ENCODE assay signal across 11 mouse cellular contexts in the genomic region with DNA sequence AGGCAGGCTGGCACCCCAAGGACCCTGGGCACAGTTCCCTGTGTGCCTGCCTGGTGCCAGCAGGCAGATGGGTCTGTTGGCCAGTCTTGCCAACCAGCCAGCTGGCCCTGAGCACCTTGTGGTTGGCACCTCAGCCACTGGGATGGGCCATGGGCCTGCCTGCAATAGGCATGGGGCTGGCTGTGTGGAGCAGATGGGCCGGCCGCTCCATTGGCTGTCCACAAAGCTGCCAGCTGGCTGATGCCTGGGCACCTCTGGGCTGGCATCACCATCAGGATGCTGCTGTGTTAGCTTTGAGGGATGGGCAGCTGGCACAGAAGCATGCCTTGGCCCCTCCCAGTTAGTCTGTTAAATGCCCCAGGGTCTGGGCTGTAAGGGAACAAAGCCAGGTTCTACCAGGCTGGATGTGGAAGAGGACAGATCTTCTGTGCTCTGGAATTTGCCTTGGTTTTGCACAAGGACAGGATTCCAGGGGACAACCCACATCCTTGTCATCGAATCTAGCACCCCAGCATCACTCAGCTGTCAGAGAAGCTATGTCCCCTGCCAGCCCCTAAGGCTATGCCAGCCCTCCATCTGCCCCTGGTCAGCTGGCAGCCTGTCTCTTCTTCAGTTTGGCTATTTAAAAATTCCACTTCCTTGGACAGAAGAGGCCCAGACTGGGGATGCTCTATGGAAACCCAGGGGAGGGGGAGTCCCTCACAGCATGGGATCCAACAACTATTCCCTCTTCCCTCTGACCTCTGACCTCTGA.
DNase-seq lines count a peak whose midpoint lies in the region; ATAC-seq lines count a peak whose summit lies in the region.
"Had no signal": no experiment of that assay in that cellular context is flagged by ENCODE, and none has a peak within 500 bp of the region (broad histone marks: within the 10 kb centered on the region; RNA-seq: fewer than 3 reads in every experiment).

No protein-coding gene starts in this region.

- 0 out of 2 replicates have a peak, but pooled peaks cover under 1% of the 10 kb centered on the region for H3K27me3 ChIP-seq in hindbrain, embryonic 15.5 days

- H3K36me3 ChIP-seq in hindbrain, embryonic 15.5 days: no peaks in the 10 kb centered on the region

- no peaks in the 10 kb centered on the region for H3K9me3 ChIP-seq in hindbrain, embryonic 15.5 days

- 0 out of 2 replicates have a peak, but pooled peaks cover 7% of the 10 kb centered on the region for H3K4me1 ChIP-seq in hindbrain, embryonic 15.5 days (replicated peaks)

- H3K4me2 ChIP-seq in hindbrain, embryonic 15.5 days: no peak overlapping the region

- no peak overlapping the region for H3K4me3 ChIP-seq in hindbrain, embryonic 15.5 days

- peak; percentile 91 for ATAC-seq in hindbrain, embryonic 15.5 days (ENCODE audit: low FRiP score, low read depth)

- 0 out of 2 replicates have a peak overlapping the region, but pooled peaks have one; percentile 39 for H3K27ac ChIP-seq in hindbrain, embryonic 15.5 days (replicated peaks)

- DNase-seq in heart, adult 11 months: peak; percentile 97
- no peak for DNase-seq in heart, postnatal 25 days (ENCODE audit: low spot score)
- DNase-seq in 3134 (ENCODE audit: extremely low read depth, insufficient read length, low spot score) (peak; percentile 90), liver (no peak)
- peak; percentile 82 for DNase-seq in cerebellum, adult 8-10 months
- no peak for DNase-seq in urinary bladder, adult 2 months (ENCODE audit: low spot score)
- no peak for DNase-seq in frontal cortex, postnatal 14 days (ENCODE audit: low spot score in 2 of 2)
- DNase-seq: kidney, adult 18-20 months; right cerebral cortex, adult 18-20 months; thymus, adult 2 months had no signal

- WGBS in hindbrain, embryonic 15.5 days: 81% methylated on average over 3 of the region's 3 CpGs

- no peak overlapping the region for H3K9ac ChIP-seq in hindbrain, embryonic 15.5 days

- intact Hi-C loops in heart, postnatal 25 days (cut with DNase I): no loop called here

Comparison
In these comparisons a context has a peak if more than half of its experiments do, and no peak if none do; other contexts are left out.
1. DNase-seq: peak in heart, adult 11 months (single experiment), 3134 (single experiment) and cerebellum, adult 8-10 months (single experiment); none in heart, postnatal 25 days (single experiment), urinary bladder, adult 2 months (single experiment), frontal cortex, postnatal 14 days (0 of 2) and liver (single experiment).